Mouse (Mus musculus): ENCODE measurements around the gene Whamm.

DNA sequence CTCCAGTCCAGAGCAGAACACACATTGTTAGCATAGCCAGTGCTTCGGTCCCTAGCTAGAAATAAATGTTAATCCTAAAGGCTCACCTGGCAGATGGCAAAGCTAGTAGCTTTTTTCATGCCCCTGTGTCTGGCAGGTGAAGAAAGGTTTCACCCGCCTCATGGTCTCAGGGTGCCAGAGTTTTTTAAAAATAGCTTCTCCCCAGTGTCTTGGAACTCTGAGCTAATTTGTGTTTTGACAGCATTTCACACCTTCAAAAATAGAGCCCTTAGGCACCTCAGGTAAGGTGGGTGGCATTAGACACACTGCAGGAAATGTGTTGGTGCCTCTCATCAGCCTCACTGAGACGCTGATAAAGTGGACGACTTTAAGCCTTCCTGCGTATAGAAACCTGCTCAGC is 24.0 kb downstream of the Whamm start:
- TF ChIP-seq CTCF (IDR thresholded peaks at IDR 0.05; ENCODE audit: low read depth, low read length) (no peak), POLR2A (IDR thresholded peaks at IDR 0.05; ENCODE audit: borderline replicate concordance, low read depth, low read length) (no peak)

Measured in bone marrow macrophage, adult 2 months (primary cell).